Mouse (Mus musculus) brain, adult 10 weeks (tissue): ENCODE results near the gene Pabpc1l. TPM values are rescaled to one million over a fixed set of nuclear protein-coding genes. Genes with fewer than 3 reads are reported as not detected.

Source experiments
- polyA plus RNA-seq: library from polyadenylated mRNA; stranded (reverse); fragments of 350-450 nt; fragmentation: Illumina TruSeq; extraction: RNeasy Lipid Tissue Mini Kit (QIAGEN cat#74804); gene quantifications from one replicate; pipeline ENCODE4 v1.2.3, GENCODE M21; 2015; ENCODE audit warnings: low read depth, low replicate concordance

The Pabpc1l gene
- polyA plus RNA-seq: 0.86 TPM

DNA sequence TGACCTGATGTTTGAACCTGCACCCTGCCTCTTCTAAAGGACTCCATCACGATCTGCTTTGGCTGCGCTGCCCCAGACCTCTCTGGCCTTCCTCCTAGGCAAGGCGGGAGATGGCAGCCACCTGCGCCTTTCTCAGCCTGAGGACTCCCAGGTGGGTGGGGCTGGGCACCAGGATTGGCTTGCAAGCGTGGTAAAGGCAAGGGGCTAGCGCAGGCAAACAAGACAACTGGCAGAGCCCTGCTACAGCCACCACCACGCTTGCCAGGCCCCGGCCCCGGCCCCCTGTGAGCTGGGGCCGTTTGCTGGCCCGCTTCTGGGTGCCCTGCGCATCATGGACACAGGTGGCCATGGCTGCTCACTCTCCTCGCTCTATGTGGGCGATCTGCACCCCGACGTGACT is at the start of gene Pabpc1l:
TSS of gene Pabpc1l (plus strand) at position 301 of the 400 bp plus-strand sequence.

DNA sequence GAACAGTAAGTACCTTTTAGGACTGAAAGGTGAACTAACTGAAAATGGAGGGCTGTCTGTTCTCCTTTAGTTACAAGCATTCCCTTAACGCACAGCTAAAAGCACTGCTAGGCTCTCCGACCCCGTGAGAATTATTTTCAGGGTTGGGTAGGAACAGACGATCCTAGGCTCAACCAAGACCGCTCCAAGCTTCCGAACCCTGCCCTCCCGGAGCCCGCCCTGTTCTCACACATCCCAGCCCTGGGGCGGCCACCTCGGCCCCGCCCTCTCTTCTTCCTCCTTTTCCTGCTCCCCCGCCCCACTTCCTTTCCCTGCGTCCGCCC is 30.6 kb upstream of the Pabpc1l start, which contains the start of gene Ywhab:
TSS of gene Ywhab (plus strand) at position 307 of the 323 bp plus-strand sequence.

DNA sequence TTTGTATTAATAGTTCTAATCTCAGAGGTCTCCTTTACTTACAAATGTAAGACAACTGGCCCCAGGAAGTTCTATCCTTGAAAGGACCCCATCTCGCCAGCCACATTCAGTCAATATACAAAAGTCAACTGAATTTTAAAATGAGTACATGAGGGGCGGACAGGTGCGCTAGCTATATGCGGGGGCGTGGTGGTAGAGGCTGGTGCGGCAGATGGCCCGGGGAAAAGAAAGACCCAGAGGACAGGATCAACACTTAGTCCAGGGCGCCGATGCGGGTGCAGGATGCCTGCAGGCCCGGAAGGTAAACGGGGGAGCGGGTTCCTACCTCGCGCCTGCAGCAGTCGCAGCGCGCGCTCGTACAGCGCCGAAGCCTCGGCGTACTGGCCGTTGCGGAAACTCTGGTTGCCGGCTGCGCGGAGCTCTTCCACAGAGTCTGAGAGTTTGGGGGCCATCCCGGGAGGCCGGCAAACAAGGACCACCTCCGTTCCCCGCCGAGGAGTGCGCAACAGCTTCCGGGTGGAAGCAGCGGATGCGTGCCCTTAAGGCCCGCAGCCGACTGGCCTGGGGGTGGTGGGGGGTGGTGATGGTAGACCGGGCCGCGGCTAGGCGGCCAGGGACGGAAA is 45.0 kb downstream of the Pabpc1l start, which contains the start of gene Stk4:
TSS of gene Stk4 (plus strand) at position 181 of the 623 bp plus-strand sequence.

DNA sequence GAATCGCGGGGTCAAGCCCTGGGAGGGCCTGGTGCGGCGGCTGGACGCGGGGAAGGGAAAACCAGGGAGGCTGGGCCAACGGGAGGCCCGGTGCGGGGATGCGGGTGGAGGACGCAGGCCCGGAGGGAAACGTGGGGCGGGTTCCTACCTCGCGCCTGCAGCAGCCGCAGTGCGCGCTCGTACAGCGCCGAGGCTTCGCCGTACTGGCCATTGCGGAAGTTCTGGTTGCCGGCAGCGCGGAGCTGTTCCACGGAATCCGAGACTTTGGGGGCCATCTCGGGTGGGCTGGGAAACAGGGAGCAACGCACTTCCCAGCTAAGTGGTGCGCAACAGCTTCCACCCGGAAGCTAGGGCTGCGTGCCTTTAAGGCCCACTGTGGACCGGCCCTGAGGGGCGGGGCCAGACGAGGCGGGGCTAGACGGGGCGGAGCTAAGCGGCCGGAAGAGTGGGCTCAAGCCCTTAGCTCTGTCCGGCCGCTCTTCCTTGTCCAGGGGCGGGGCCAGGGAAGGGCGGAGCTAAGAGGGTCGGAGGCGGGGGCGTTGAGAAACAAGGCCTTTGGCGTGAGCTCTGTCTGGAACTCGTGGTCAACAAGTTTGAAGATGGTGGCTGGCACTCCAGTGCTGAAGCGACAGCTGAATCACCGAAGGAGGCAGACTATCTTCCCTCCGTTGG is 45.7 kb downstream of the Pabpc1l start, which contains the start of gene Tomm34:
TSS of gene Tomm34 (minus strand) at position 405 of the 672 bp plus-strand sequence.

Other genes starting within 250 kb of the Pabpc1l start
- 0.58 TPM for gene Ccn5, start 204.6 kb upstream of the Pabpc1l start, polyA plus RNA-seq
- gene Kcnk15, start 171.8 kb upstream of the Pabpc1l start, polyA plus RNA-seq: not detected
- 49.0 TPM for gene Rims4, start 106.8 kb upstream of the Pabpc1l start, polyA plus RNA-seq
- gene Ywhab, start 30.5 kb upstream of the Pabpc1l start, polyA plus RNA-seq: 503 TPM
- gene Stk4, start 44.9 kb downstream of the Pabpc1l start, polyA plus RNA-seq: 22.5 TPM
- gene Tomm34, start 45.7 kb downstream of the Pabpc1l start, polyA plus RNA-seq: 78.4 TPM
- gene Kcns1, start 145.7 kb downstream of the Pabpc1l start, polyA plus RNA-seq: 14.4 TPM
- gene Wfdc5, start 157.3 kb downstream of the Pabpc1l start, polyA plus RNA-seq: not detected
- not detected for gene Wfdc12, start 165.2 kb downstream of the Pabpc1l start, polyA plus RNA-seq
- not detected for gene Wfdc15a, start 174.7 kb downstream of the Pabpc1l start, polyA plus RNA-seq
- gene Wfdc15b, start 196.2 kb downstream of the Pabpc1l start, polyA plus RNA-seq: not detected
- gene Svs2, start 213.0 kb downstream of the Pabpc1l start, polyA plus RNA-seq: not detected
- gene Svs3b, start 231.2 kb downstream of the Pabpc1l start, polyA plus RNA-seq: not detected